Mouse (Mus musculus) heart, postnatal 10 days (tissue): Measurements from ENCODE around the gene Ndufs2. TPM values are rescaled to one million over a fixed set of nuclear protein-coding genes. Genes with fewer than 3 reads are reported as not detected.

Experiments
- DNase-seq, 2 experiments: peaks; one replicate each; pipeline ENCODE4 v3.0.0; 2021
- intact Hi-C: fragments of 180-260 bp; cut with DNase I; formaldehyde crosslinking; loops from one replicate; pipeline ENCODE4 v1.15.1; 2025
- total RNA-seq, 2 experiments: library from RNA; stranded (reverse); gene quantifications; 2 replicates each; pipeline ENCODE4 v1.2.3; 2021

Gene Ndufs2
- total RNA-seq = 1,000 to 10,000 TPM; 1,054 to 1,076 TPM

GRCm38 (mm10) chr1:171250680-171251593 lies at the start of gene Ndufs2:
TSS of gene Ndufs2 (minus strand) at chr1:171251388.
- intact Hi-C loops = no loop called here
- peak in 1 of 2 experiments; percentile 50 for DNase-seq

DNA sequence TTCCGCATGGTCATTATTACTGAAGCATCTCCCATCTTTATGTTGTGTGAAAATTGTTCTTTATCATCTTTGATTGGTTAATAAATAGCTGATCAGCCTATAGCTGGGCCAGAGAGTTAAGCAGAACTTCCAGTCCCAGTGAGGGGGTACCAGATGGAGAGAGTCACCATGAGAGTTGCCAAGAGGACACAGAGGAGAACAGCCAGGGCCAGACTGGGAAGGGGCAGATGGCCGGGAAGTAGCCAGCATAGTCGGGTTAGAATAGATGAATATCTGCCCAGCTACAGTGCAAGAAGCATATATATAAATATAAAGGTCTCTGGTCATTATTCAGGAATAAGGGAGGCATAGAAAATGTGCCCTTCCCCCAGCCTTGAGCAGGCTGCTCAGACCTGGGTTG lies 47.0 kb upstream of the Ndufs2 start:
- intact Hi-C loops = no loop called here
- DNase-seq = no peak

DNA sequence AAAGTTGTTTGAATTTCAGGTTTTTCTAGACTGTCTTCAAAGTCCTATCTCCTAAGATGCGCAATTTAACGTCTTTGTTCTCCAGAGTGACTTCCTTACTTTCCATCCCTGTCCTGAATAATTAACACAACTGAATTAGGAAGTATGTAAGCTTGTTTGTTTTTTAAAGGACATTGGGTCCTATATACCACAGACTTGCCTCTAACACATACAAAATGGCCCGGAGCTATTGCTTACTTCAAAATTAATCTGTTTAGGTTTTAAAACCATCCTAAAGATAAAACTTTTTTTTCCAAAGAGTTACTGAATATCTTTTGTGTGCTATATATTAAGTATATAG lies 43.8 kb upstream of the Ndufs2 start:
- intact Hi-C loops = loop anchor here (2.0 kb wide), 1 partner anchor 34 kb away; the partner anchor contains the start of gene Dedd
- DNase-seq = no peak

DNA sequence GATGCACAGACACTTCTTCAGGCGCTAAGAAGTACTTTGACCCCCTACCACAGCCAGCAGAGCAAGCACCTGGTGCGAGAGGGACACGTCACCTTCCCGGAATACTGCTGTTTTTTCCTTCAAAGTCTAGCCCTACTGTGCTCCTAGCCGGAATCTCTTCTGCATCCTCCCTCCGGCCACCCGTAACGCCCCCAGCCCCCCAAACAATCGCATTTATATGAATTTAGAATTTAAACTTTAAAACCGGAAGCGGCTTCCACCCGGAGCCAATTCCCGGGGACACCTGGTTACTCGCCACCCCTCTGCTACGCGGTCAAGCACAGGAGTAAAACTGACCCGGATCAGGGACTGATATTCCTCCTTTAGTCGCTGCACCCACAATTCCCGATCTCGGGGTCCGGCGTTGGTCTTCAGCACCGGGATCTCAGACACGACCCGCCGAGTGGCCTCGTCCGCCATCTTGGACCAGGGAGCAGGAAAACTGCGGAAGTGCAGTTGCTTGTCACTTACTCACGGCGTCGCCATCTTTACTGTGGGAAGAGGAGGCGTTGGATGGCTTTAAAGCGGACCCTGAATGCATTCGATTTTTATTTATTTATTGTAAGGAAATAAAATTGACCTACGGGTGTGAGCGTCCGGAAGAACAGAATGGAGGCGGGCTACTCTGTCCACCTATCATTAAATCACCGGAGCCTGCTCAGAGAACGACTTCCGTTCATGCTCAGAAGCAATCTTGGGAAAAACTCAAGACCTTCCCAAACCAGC lies 43.3 kb upstream of the Ndufs2 start, which contains the start of gene Ufc1:
Gene Ufc1, minus strand, starts transcription at position 727 of the 765 bp plus-strand sequence.
- intact Hi-C loops = loop anchor here (2.0 kb wide), 1 partner anchor 34 kb away; the partner anchor contains the start of gene Dedd
- peak; percentile 90 to 92 for DNase-seq

GRCm38 (mm10) chr1:171293906-171294297 lies 42.7 kb upstream of the Ndufs2 start:
- intact Hi-C loops = loop anchor here (2.0 kb wide), 1 partner anchor 35 kb away; the partner anchor contains the start of gene Dedd
- no peak for DNase-seq

DNA sequence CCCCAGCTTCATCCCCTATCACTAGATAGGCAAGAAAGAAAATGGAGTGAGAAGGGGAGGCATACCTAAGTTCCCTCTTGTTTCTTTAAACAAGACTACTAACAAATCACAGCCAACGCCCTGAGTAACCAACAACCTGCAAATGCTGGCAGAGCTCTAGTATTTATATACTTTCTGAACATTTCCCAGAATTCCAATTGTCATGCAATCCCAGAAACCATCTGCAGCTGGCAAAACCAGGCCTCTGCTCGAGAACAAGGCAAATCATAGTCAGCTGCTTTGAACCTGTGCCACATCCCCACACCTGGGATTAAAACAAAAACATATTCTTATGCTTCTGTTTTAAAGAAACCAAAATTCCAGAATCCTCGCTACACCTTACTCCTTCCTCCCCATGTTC lies 42.2 kb upstream of the Ndufs2 start:
- intact Hi-C loops = no loop called here

DNA sequence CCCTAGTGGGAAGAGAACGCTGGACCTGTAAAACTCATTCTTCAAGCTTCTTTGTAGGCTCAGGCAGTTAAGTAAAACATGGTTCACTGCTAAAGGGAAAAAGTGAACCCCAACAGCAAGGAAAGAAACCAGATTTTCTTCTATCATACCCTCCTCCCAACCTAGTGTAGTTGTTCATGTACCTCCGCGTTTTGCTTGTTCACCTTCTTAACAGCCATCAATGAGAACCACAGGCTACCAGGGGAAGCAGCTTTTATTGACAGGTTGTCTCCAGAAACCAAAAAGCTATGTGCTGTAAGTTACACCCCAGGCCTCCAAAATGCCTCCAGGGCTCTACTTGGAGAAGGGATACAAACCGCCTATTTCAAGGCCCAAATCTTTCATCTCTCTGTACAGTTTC lies 37.1 kb upstream of the Ndufs2 start:
- DNase-seq = no peak
- intact Hi-C loops = loop anchor here (10.0 kb wide), 1 partner anchor 174 kb away; the partner anchor contains the start of gene Cfap126

More for the DNA sequence above, 42.2 kb upstream of the Ndufs2 start:
- DNase-seq = no peak

- DNase-seq = peak; percentile 96
- intact Hi-C loops = loop anchor here (10.0 kb wide), 1 partner anchor 173 kb away; the partner anchor contains the start of gene Cfap126
Observed at GRCm38 (mm10) chr1:171287136-171288081, 36.2 kb upstream of the Ndufs2 start, which contains the start of gene Usp21. TSS of gene Usp21 (minus strand) at chr1:171287991.

DNA sequence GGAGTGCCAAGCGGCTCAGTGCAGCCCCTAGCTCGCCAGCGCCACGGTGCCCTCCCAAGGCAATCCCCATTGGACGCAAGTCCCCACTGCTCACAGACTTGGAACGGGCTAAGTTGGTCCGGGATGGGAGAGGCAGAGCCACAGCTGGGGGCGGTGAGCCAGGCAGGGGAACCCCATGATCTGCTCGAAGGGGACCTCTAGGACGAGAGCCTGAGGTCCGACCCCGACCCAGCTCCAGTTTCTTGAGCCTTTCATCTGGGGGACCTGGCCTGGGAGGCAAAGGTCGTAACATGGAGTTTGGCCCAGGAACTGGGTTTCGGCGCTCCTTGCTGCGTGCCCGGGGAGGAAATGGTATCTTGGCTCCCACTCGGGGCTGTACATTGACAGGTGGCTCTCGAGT lies 35.3 kb upstream of the Ndufs2 start:
- intact Hi-C loops = loop anchor here (10.0 kb wide), 1 partner anchor 172 kb away; the partner anchor contains the start of gene Cfap126
- no peak for DNase-seq

DNA sequence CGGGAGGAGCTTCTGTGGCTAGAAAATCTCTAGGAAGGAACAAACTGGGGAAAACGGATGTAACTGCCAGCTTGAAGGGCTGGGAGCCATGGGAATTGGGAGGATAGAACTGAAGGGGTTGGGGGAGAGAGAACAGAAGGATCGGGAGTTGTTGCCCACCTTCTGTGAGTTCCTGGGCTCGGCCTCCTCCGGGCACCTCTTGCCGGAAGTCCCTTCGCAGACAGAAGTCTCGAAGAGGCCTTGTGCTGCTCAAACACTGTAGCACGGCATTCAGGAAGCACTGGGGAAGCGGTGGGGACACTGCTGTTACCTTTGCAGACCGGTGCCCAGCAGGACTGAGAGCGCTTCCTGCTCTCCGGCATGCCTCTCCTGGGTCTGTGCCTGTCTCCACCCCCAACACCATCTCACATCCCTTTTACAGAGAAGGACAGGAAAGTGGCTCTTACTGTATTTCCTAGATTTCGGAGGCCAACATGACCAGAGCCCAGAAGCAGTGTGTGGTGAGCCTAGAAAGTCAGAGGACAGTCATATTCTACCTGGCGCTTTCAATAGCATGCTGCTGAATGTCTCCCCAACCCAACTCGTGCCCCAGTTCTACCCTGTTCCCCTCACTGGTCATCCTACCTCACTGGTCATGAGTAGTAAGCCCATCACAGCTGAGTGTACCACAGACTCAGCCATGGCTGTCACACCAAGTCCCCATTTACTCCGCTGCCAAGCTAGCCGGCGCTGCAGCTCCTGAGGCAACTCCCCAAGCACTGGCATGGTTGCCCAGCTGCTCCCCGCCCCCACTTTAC lies 34.1 kb upstream of the Ndufs2 start:
- intact Hi-C loops = loop anchor here (10.0 kb wide), 1 partner anchor 170 kb away; the partner anchor contains the start of gene Cfap126
- no peak for DNase-seq

- intact Hi-C loops = loop anchor here (10.0 kb wide), 1 partner anchor 170 kb away; the partner anchor contains the start of gene Cfap126
- no peak for DNase-seq
Observed at GRCm38 (mm10) chr1:171284491-171284890, 33.3 kb upstream of the Ndufs2 start.

- DNase-seq = no peak
- intact Hi-C loops = loop anchor here (10.0 kb wide), 1 partner anchor 169 kb away; the partner anchor contains the start of gene Cfap126
Observed at GRCm38 (mm10) chr1:171283188-171284160, 32.3 kb upstream of the Ndufs2 start.

DNA sequence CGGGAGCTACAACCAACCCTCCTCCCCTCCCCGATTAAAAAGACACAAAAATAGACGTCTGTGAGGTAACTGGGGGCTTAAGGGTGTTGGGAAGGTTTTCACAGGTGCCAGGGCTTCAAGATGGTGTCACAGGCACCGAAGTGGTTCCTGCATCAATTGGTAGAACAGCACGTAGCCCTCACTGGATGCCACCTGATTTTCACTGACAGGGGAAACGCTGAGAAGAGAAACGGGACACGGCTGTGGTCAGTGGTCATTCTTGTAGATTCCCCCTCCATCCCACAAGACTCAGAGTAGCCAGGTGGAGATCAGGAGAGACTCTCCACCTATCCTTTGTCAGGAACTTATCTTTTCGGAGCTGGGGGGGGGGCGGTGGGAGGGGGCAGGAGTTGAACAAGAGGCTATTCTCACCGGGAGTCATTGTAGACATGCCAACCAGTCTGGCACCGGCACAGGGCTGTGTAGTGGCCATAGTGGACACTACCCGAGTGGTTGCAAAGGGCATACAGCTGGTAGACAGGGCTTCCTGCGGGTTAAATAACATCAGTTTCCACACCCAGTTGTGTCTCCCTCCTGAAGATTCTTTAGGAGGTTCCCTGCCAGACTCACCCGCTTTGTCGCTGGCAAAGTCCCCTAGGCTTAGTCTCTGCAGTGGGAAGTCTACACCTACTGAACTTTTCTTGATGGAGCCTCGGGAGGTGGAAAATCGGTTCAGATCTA lies 31.1 kb upstream of the Ndufs2 start:
- no peak for DNase-seq
- intact Hi-C loops = loop anchor here (10.0 kb wide), 1 partner anchor 167 kb away; the partner anchor contains the start of gene Cfap126

DNA sequence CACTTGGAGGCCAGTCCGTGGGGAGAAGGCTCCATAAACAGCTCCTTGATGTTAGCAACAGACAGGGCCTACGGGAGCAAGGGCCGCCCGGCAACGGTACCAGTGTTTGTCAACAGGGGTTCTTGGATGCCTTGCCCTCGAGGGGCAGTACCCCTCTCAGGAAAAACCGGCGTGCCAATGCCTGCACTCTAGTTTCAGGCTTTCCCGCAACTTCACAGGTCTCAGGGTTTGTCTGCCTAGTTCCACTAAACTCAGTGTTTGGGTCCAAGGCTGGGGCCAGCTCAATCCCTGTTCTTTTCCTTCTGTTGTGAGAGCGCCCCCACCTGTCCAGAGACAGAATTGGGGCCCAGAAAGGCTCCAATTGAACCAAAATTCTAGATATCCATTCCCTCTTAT lies 30.3 kb upstream of the Ndufs2 start:
- DNase-seq = peak; percentile 91 to 92

DNA sequence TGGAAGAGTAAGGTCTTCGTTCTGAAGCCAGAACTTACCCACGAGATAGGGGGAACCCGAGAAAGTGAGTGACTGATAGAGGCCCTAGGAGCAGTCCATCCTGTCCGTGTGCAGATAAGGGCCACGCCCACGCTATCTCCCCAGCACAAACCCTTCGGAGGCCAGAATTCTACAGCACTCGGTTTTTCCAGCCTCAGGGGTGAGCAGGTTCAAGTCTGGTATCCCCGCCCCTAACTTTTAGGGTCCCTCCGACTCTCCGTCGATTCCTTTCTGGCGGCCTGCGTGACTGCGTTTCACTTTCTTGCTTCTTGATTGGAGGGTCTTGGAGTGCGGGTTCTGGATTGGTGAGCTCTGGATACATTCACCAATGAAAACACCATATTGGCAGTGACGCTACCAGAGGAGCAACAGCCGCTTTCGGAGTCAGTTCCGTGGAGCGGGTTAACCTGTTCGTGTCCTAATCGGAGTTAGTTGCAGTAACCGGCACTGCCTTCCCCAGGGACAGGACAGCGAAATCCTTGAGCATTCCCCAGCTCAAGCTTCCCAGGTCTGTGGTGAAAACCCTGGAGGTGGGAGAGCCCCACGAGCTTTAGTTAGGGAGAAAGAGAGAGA lies 29.8 kb upstream of the Ndufs2 start, which contains the start of gene Ppox:
Gene Ppox, minus strand, starts transcription at position 271 of the 612 bp plus-strand sequence.
- intact Hi-C loops = loop anchor here (1.0 to 10.0 kb wide), 3 partner anchors 34 to 166 kb away; partner anchors contain the start of genes Apoa2 and Cfap126
- DNase-seq = peak; percentile 95 to 96

More for the DNA sequence above, 30.3 kb upstream of the Ndufs2 start:
- intact Hi-C loops = loop anchor here (1.0 to 10.0 kb wide), 3 partner anchors 34 to 167 kb away; partner anchors contain the start of genes Apoa2 and Cfap126
